Mouse (Mus musculus) forebrain, embryonic 14.5 days (tissue): ENCODE results near the gene Ezr. TPM values are rescaled to one million over a fixed set of nuclear protein-coding genes. Genes with fewer than 3 reads are reported as not detected.

Source experiments
- ATAC-seq: fragments of 200-750 bp; cut with Nextera tagmentation; 2 replicates; pipeline ENCODE4 v1.8.0; 2017; ENCODE audit warnings: mild to moderate bottlenecking, moderate library complexity
- DNase-seq: peaks from one replicate; pipeline ENCODE4 v3.0.0-alpha.2; 2015; ENCODE audit warnings: low spot score
- H3K27ac ChIP-seq: fragments of 300-500 bp; sonication (generic); 2 replicates; pipeline ENCODE4 v1.5.1; 2014; ENCODE audit warnings: low read depth, mild to moderate bottlenecking, control low read depth, low read length, moderate library complexity
- H3K27me3 ChIP-seq: fragments of 300-500 bp; sonication (generic); replicated peaks from 2 replicates; pipeline ENCODE4 v1.6.1; 2014; ENCODE audit warnings: low read length, control low read depth, mixed read lengths; ENCODE audit not compliant: control insufficient read depth, insufficient read depth
- H3K36me3 ChIP-seq: fragments of 300-500 bp; sonication (generic); 2 replicates; pipeline ENCODE4 v1.6.1; 2014; ENCODE audit warnings: low read length, control low read depth; ENCODE audit not compliant: control insufficient read depth, insufficient read depth
- H3K4me1 ChIP-seq: fragments of 300-500 bp; sonication (generic); 2 replicates; pipeline ENCODE4 v1.6.1; 2014; ENCODE audit warnings: antibody characterized with exemption, low read length, control low read depth; ENCODE audit not compliant: control insufficient read depth, insufficient read depth
- H3K4me2 ChIP-seq: fragments of 300-500 bp; sonication (generic); 2 replicates; pipeline ENCODE4 v1.6.1; 2014; ENCODE audit warnings: mild to moderate bottlenecking, control low read depth, low read length
- H3K4me3 ChIP-seq: fragments of 300-500 bp; sonication (generic); 2 replicates; pipeline ENCODE4 v1.5.1; 2014; ENCODE audit warnings: low read depth, low read length, control low read depth
- H3K9ac ChIP-seq: fragments of 300-500 bp; sonication (generic); 2 replicates; pipeline ENCODE4 v1.6.1; 2014; ENCODE audit warnings: mild to moderate bottlenecking, low read length, control low read depth, moderate library complexity
- H3K9me3 ChIP-seq: fragments of 300-500 bp; sonication (generic); replicated peaks from 2 replicates; pipeline ENCODE4 v1.6.1; 2016; ENCODE audit warnings: low read length, control low read depth, mixed read lengths; ENCODE audit not compliant: control insufficient read depth
- WGBS: fragments of 180-500 bp; shearing (Covaris S2); extraction: QIAGEN DNeasy Blood & Tissue Kit; methylation state at CpG from one replicate; pipeline ENCODE4 v1.1.7; 2014; 5-methylcytosine and 5-hydroxymethylcytosine counted together
- polyA plus RNA-seq: library from polyadenylated mRNA; unstranded; fragments of >200 nt; fragmentation: Nextera tagmentation; extraction: Ambion mirVana; gene quantifications from 2 replicates; pipeline ENCODE4 v1.2.1, GENCODE M21; 2014

The Ezr gene
- polyA plus RNA-seq, 1 experiment from 2014 or later, result 94.0 TPM

DNA sequence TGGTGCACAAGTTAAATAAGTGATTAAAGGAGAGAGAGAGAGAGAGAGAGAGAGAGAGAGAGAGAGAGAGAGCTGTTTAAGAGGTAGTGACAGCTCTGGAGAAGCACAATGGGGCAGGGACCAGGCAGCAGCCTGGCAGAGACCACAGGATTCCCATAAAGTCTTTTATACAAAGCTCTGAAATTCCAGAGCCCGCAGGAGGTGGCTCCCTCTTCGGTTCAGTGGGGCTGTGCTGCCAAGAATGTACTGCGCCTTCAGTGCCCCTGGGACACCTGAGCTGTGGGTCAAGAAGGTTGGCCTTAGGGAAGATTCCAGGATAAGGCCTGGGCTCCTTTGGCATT is 30.2 kb upstream of the Ezr start:
- Histone ChIP-seq H3K4me3 (no peak overlapping the region), H3K9ac (no peak overlapping the region), H3K27ac (no peak overlapping the region), H3K9me3 (no peaks in the 10 kb centered on the region), H3K36me3 (no peaks in the 10 kb centered on the region), H3K27me3 (no peaks in the 10 kb centered on the region), H3K4me1 (peaks cover 9% of the 10 kb centered on the region), H3K4me2 (no peak overlapping the region)
- ATAC-seq, result no peak
- 3% methylated on average over 3 of the region's 3 CpGs for WGBS
- peak; percentile 32 for DNase-seq

DNA sequence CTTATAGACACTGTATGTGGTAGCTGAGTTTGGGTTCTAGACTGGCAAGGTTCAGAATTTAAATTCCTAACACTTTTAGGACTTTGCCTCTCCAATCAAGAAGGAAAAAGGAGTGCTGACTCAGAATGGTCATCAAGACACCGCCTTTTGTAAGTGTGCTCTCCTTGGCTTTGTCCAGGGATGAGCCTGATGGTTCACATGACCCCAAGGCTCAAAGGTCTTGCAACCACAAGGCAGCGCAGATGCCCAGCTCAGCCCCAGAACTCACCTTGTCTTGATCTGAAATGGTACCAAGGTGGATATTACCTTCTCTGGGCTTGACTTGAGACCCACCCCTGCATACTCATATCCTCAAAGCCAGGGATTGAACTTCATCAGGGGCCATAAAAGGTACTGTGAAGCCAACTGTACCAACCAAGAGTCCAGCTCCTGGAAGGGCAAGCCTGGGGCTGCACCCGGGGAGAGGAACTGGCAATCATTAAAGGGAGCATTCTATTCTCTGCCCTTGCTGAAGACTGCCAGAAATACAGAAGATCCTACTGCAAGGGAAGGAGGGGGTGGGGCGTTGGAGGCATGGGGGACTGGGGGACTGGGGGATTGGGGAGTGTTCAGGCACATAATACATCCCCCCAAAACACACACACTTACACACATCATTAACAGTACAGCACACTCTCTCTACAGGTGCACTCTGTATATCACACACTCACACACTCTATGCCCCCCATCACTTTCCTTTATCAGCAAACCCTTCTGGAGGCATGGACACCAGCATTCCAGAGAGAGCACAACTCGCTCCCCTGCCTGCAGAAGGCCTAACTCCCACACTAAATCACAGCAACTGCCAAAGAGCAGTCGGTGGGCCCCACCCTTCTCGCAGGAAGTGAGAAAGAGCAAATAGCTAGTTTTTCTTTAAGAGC is 29.6 kb upstream of the Ezr start:
- ATAC-seq (no peak), DNase-seq (no peak)
- Histone ChIP-seq H3K27ac (no peak overlapping the region), H3K27me3 (no peaks in the 10 kb centered on the region), H3K9me3 (no peaks in the 10 kb centered on the region), H3K36me3 (no peaks in the 10 kb centered on the region), H3K9ac (no peak overlapping the region), H3K4me1 (peaks cover 9% of the 10 kb centered on the region), H3K4me2 (no peak overlapping the region), H3K4me3 (no peak overlapping the region)
- 42% methylated on average over 7 of the region's 7 CpGs for WGBS

DNA sequence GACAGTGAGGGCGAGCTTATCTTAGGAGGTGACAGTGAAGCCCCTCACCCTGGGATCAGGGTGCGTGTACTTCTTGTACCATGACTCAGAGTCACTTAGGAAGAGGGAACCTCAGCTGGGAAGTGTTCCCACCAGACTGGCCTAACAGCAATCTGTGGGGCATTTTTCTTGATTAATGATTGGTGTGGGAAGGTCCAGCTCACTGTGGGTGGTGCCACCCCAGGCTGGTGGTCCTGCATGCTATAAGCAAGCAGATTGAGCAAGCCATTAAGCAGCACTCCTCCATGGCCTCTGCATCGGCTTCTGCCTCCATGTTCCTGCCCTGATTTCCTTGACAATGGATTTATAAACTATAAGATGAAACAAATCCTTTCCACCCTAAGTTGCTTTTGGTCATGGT is 26.7 kb upstream of the Ezr start:
- Histone ChIP-seq H3K4me3 (no peak overlapping the region), H3K9ac (no peak overlapping the region), H3K4me1 (peaks cover 9% of the 10 kb centered on the region), H3K27ac (no peak overlapping the region), H3K9me3 (no peaks in the 10 kb centered on the region), H3K27me3 (no peaks in the 10 kb centered on the region), H3K36me3 (no peaks in the 10 kb centered on the region), H3K4me2 (no peak overlapping the region)
- DNase-seq (no peak), ATAC-seq (no peak)
- WGBS, result 62% methylated on average over 3 of the region's 3 CpGs

GRCm38 (mm10) chr17:6808521-6809165 is 26.1 kb upstream of the Ezr start:
- H3K4me1 ChIP-seq, result peaks cover 9% of the 10 kb centered on the region
- H3K27ac ChIP-seq, result no peak overlapping the region
- no peak overlapping the region for H3K4me2 ChIP-seq
- no peaks in the 10 kb centered on the region for H3K27me3 ChIP-seq
- no peak for ATAC-seq
- no peak overlapping the region for H3K9ac ChIP-seq
- DNase-seq, result peak; percentile 50
- no peaks in the 10 kb centered on the region for H3K9me3 ChIP-seq
- no peak overlapping the region for H3K4me3 ChIP-seq
- no peaks in the 10 kb centered on the region for H3K36me3 ChIP-seq
- 44% methylated on average over 8 of the region's 8 CpGs for WGBS

GRCm38 (mm10) chr17:6807827-6808520 is 25.4 kb upstream of the Ezr start:
- Histone ChIP-seq H3K9me3 (no peaks in the 10 kb centered on the region), H3K4me3 (no peak overlapping the region), H3K4me1 (peaks cover 9% of the 10 kb centered on the region), H3K27ac (no peak overlapping the region), H3K9ac (no peak overlapping the region), H3K36me3 (no peaks in the 10 kb centered on the region), H3K4me2 (no peak overlapping the region), H3K27me3 (no peaks in the 10 kb centered on the region)
- WGBS, result 90% methylated on average over 16 of the region's 16 CpGs
- no peak for DNase-seq
- no peak for ATAC-seq

- Histone ChIP-seq H3K4me3 (no peak overlapping the region), H3K4me2 (no peak overlapping the region), H3K36me3 (no peaks in the 10 kb centered on the region), H3K9me3 (no peaks in the 10 kb centered on the region), H3K4me1 (no peaks in the 10 kb centered on the region; the same call in 1 of the 2 replicates), H3K27ac (no peak overlapping the region), H3K9ac (no peak overlapping the region), H3K27me3 (no peaks in the 10 kb centered on the region)
- WGBS, result 86% methylated on average over 6 of the region's 6 CpGs
- ATAC-seq (no peak), DNase-seq (no peak)
These were observed 22.4 kb upstream of the Ezr start for GRCm38 (mm10) chr17:6804853-6805543.

DNA sequence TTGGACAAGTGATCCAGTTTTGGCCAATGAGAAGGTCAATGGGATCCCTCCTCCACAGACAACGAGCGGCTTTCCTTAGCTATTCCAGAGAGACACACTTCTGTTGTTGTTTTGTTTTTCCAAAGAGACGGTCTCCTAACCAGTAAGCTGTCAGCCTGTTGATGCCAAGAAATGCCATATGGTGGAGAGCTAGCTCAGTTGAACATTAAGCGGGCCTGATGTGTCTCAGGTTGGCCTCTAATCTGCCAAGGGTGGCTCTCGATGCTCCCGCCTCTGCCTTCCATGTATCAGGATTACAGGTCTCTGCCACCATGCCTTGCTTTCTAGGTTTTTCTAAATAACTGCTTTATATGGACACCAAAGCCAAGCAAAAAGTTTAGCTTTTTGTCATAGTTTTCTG is 21.5 kb upstream of the Ezr start:
- H3K4me3 ChIP-seq, result no peak overlapping the region
- ATAC-seq (no peak), DNase-seq (no peak)
- no peaks in the 10 kb centered on the region for H3K36me3 ChIP-seq
- H3K9ac ChIP-seq, result no peak overlapping the region
- no peaks in the 10 kb centered on the region for H3K9me3 ChIP-seq
- 79% methylated on average over 6 of the region's 6 CpGs for WGBS
- H3K27ac ChIP-seq, result no peak overlapping the region
- H3K27me3 ChIP-seq, result no peaks in the 10 kb centered on the region
- H3K4me2 ChIP-seq, result no peak overlapping the region
- H3K4me1 ChIP-seq, result no peaks in the 10 kb centered on the region; the same call in 1 of the 2 replicates

DNA sequence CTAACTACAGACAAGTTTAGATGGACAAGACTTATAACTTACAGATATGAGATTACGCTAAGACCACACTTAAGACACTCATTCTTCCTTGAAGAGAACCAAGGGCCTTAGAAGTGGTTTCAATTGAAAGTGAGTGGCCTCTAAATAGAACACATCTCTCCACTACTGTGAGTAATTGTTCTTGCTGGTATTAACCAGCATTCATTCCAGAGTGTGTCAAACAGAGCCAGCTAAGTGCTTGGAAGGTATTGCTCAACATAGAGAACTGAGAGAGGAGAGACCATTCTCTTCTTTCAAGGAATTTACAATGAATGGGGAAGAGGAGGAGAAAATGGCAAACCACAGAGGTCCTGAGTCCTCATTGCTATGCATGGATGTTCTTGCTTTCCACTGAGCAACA is 21.0 kb upstream of the Ezr start:
- Histone ChIP-seq H3K9me3 (no peaks in the 10 kb centered on the region), H3K4me2 (no peak overlapping the region), H3K4me1 (no peaks in the 10 kb centered on the region; the same call in 1 of the 2 replicates), H3K27me3 (no peaks in the 10 kb centered on the region), H3K4me3 (no peak overlapping the region), H3K36me3 (no peaks in the 10 kb centered on the region), H3K9ac (no peak overlapping the region), H3K27ac (no peak overlapping the region)
- no peak for ATAC-seq
- no peak for DNase-seq
- 91% methylated on average over 1 of the region's 1 CpGs for WGBS
